Mouse (Mus musculus) v-Abl transformed pro-B cells (cell line): ENCODE results near the gene Tank.

Source experiments
- in situ Hi-C, 2 experiments: fragments of 400-800 bp; cut with MboI; formaldehyde crosslinking; loops; one replicate each; pipeline ENCODE4 v1.15.1; 2025; ENCODE audit not compliant: unreplicated experiment in 2 of 2

The Tank gene

GRCm38 (mm10) chr2:61578433-61578832 lies at the start of gene Tank:
TSS of gene Tank (plus strand) at chr2:61578585.
- in situ Hi-C loops: no loop called here

- in situ Hi-C loops: no loop called here
Observed at GRCm38 (mm10) chr2:61532326-61532725, 46.1 kb upstream of the Tank start.

GRCm38 (mm10) chr2:61533131-61533530 lies 45.3 kb upstream of the Tank start:
- in situ Hi-C loops: no loop called here

GRCm38 (mm10) chr2:61536901-61537300 lies 41.5 kb upstream of the Tank start:
- in situ Hi-C loops: no loop called here

- in situ Hi-C loops: no loop called here
Observed at GRCm38 (mm10) chr2:61539378-61539777, 39.0 kb upstream of the Tank start.

- in situ Hi-C loops: no loop called here
Observed at GRCm38 (mm10) chr2:61542426-61542825, 36.0 kb upstream of the Tank start.

- in situ Hi-C loops: no loop called here
Observed at GRCm38 (mm10) chr2:61545666-61546065, 32.7 kb upstream of the Tank start.

- in situ Hi-C loops: no loop called here
Observed at GRCm38 (mm10) chr2:61548021-61548420, 30.4 kb upstream of the Tank start.

- in situ Hi-C loops: no loop called here
Observed at GRCm38 (mm10) chr2:61551680-61552079, 26.7 kb upstream of the Tank start.

- in situ Hi-C loops: no loop called here
Observed at GRCm38 (mm10) chr2:61555367-61555766, 23.0 kb upstream of the Tank start.

GRCm38 (mm10) chr2:61555825-61556224 lies 22.6 kb upstream of the Tank start:
- in situ Hi-C loops: no loop called here

- in situ Hi-C loops: no loop called here
Observed at GRCm38 (mm10) chr2:61556639-61557038, 21.7 kb upstream of the Tank start.

GRCm38 (mm10) chr2:61557848-61558471 lies 20.4 kb upstream of the Tank start:
- in situ Hi-C loops: no loop called here

GRCm38 (mm10) chr2:61561058-61561457 lies 17.3 kb upstream of the Tank start:
- in situ Hi-C loops: no loop called here

- in situ Hi-C loops: no loop called here
Observed at GRCm38 (mm10) chr2:61563202-61563601, 15.2 kb upstream of the Tank start.

- in situ Hi-C loops: no loop called here
Observed at GRCm38 (mm10) chr2:61567045-61567783, 11.2 kb upstream of the Tank start.

- in situ Hi-C loops: no loop called here
Observed at GRCm38 (mm10) chr2:61569181-61569580, 9.2 kb upstream of the Tank start.

GRCm38 (mm10) chr2:61571343-61571955 lies 6.9 kb upstream of the Tank start:
- in situ Hi-C loops: no loop called here

GRCm38 (mm10) chr2:61576497-61576896 lies 1.9 kb upstream of the Tank start:
- in situ Hi-C loops: no loop called here

- in situ Hi-C loops: no loop called here
Observed at GRCm38 (mm10) chr2:61576928-61577695, 1.3 kb upstream of the Tank start.

GRCm38 (mm10) chr2:61577696-61578062 lies 706 bp upstream of the Tank start:
- in situ Hi-C loops: no loop called here
